Mouse (Mus musculus): ENCODE measurements around the gene Carm1.
"Not testable (repeated sequence)": the region's sequence is repeated elsewhere in the genome, so short reads cannot be mapped to it uniquely, and the experiment has no call there.

Gene Carm1

DNA sequence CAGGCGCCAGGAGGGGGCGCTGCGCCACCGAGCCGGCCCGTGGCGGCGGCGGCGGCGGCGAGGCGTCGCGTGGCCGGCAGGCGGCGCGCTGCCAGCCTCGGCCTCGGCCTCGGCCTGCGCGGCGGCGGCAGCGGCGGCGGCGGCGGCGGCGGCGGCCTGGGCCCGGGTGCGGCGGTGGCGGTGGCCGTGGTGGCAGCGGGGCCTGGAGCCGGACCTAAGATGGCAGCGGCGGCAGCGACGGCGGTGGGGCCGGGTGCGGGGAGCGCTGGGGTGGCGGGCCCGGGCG, at the start of gene Carm1:
TSS of gene Carm1 (plus strand) at position 106 of the 286 bp plus-strand sequence.
- in situ Hi-C loops (cut with MseI, MboI), result no loop called here

GRCm38 (mm10) chr9:21497050-21497542, 49.6 kb upstream of the Carm1 start:
- in situ Hi-C loops (cut with MseI, MboI), result no loop called here

GRCm38 (mm10) chr9:21497664-21498063, 49.0 kb upstream of the Carm1 start:
- in situ Hi-C loops (cut with MseI, MboI), result no loop called here

DNA sequence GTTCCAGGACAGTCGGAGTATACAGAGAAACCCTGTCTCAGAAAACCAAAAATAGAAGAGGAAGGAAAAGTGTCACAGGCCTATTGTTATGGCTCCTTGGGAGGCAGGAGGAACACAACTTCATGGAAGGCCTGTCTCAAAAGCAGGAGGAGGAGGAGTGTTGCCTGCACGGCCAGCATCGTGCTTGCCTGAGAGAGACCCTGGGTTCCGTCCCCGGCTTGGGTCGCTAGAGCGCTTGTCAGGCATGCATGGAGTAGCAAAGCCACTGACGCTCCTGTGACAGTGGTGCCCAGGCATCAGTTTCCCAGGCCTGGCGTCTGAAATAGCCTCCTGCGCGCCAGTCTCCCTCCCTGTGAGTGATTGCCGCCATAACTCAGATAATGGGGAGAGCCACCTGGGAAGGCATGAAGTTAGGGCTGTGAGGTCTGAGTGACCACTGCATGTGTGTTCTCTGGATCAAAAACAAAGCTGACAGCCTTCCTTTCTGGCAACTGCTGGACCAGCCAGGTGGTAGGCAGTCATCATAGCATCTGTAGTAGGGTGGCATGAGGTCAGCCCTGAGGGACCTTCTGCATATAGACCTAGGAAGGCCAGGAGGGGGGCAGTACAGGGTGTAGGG, 48.3 kb upstream of the Carm1 start:
- in situ Hi-C loops (cut with MseI, MboI), result no loop called here

- in situ Hi-C loops (cut with MseI, MboI), result no loop called here
These were observed 43.3 kb upstream of the Carm1 start for GRCm38 (mm10) chr9:21503352-21503751.

GRCm38 (mm10) chr9:21505767-21506166, 40.9 kb upstream of the Carm1 start:
- in situ Hi-C loops (cut with MseI, MboI), result no loop called here

GRCm38 (mm10) chr9:21507753-21508430, 38.8 kb upstream of the Carm1 start:
- in situ Hi-C loops (cut with MseI, MboI), result no loop called here

- in situ Hi-C loops (cut with MseI, MboI), result no loop called here
These were observed 37.8 kb upstream of the Carm1 start for GRCm38 (mm10) chr9:21508871-21509404.

- in situ Hi-C loops (cut with MseI, MboI), result no loop called here
These were observed 36.7 kb upstream of the Carm1 start, which contains the start of gene Tmed1 for GRCm38 (mm10) chr9:21509772-21510688. Gene Tmed1 (minus strand): TSS chr9:21510252.

- in situ Hi-C loops (cut with MseI, MboI), result no loop called here
These were observed 36.0 kb upstream of the Carm1 start for GRCm38 (mm10) chr9:21510689-21511015.

GRCm38 (mm10) chr9:21511052-21511451, 35.6 kb upstream of the Carm1 start:
- in situ Hi-C loops (cut with MseI, MboI), result no loop called here

GRCm38 (mm10) chr9:21513466-21513865, 33.2 kb upstream of the Carm1 start:
- in situ Hi-C loops (cut with MseI, MboI), result no loop called here

- in situ Hi-C loops (cut with MseI, MboI), result no loop called here
These were observed 28.7 kb upstream of the Carm1 start for GRCm38 (mm10) chr9:21517947-21518495.

DNA sequence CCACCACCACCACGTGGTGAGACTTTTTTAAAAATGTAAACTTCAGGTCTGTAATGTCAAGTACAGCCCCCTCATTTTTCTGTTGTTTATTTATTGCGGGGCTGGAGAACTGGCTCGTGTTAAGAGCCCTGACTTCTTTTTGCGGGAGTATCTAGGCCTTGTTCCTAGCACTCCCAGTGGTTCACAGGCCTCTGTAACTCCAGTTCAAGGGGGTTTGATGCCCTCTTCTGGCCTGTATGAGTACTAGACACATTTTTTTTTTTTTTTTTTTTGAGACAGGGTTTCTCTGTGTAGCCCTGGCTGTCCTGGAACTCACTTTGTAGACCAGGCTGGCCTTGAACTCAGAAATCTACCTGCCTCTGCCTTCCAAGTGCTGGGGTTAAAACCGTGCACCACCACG, 28.0 kb upstream of the Carm1 start:
- in situ Hi-C loops (cut with MseI, MboI), result not testable (repeated sequence)

DNA sequence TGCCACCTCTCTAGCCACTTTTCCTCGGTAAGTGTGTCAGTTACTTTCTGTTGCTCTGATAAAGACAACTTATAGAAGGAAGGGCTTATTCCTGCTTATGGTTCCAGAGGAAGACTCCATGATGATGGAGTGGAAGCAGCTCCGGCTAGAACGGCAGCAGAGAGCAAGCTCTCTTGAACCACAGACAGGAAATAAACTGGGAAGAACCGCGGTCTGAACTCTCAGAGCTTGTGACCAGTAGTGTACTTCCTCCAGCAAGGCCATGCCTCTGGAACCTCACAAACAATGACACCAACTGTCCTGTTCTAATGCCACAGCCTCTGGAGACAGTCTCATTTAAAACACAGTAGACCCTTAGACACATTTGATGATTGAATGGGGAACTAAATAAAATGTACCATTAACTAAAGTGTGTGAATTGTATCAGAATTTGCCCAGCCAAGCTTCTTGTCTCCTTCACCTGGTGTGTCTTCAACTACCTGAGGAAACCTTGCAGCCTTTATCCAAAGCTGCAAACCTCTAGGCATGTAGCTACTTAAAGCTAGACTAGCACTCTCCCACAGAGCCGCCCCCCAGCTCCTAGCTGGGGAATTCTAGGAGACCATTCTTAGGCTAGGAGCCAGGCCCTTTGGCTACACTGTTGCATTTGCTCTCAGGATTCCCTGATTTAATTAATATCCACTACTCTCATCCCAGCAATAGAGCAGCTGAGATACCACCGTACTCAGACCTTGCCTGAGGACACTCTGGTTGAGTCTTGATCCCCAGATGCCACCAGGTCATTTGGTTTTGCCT, 21.4 kb upstream of the Carm1 start:
- in situ Hi-C loops (cut with MseI, MboI), result no loop called here

GRCm38 (mm10) chr9:21525937-21526633, 20.6 kb upstream of the Carm1 start, which contains the start of gene AB124611:
Gene AB124611 (plus strand): TSS chr9:21526176.
- in situ Hi-C loops (cut with MseI, MboI), result no loop called here

DNA sequence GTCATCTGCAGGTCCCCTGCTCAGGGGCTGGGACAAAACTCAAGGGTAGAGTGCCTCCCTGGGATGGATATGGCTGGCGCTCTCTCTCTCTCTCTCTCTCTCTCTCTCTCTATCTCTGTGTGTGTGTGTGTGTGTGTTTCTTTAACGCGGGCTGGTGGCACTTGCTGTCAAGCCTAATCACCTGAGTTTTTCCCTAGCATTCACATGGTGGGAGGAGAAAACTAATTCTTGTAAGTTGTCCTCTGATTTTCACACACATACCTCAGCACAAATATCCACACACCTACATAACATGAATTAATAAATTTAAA, 20.1 kb upstream of the Carm1 start:
- in situ Hi-C loops (cut with MseI, MboI), result no loop called here

- in situ Hi-C loops (cut with MseI, MboI), result no loop called here
These were observed 19.4 kb upstream of the Carm1 start for GRCm38 (mm10) chr9:21527100-21527801.

GRCm38 (mm10) chr9:21527917-21528324, 18.8 kb upstream of the Carm1 start:
- in situ Hi-C loops (cut with MseI, MboI), result no loop called here

DNA sequence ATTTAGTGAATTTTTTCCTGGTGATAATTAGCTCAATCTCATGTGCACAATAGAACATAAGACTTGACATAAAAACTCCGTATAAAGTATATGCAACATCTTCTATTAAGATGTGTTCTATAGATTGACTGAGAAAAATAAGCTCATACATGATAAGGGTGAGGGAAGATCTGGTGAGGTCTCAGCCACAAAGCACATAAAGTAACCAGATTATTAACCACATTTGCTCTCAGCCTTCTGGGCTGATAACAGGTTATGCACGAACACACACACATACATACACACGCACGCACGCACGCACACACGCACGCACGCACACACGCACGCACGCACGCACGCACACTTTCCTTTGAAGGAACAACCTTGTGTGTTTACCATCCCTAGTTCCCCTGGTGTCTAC, 10.2 kb upstream of the Carm1 start:
- in situ Hi-C loops (cut with MseI, MboI), result no loop called here

All from mouse trophoblast stem cell (cell line).